Mouse (Mus musculus) forebrain, embryonic 15.5 days (tissue): Measurements from ENCODE around the gene Tom1l1. TPM values are rescaled to one million over a fixed set of nuclear protein-coding genes. Genes with fewer than 3 reads are reported as not detected.

ENCODE experiments used
- ATAC-seq: fragments of 200-750 bp; cut with Nextera tagmentation; replicated peaks from 2 replicates; pipeline ENCODE4 v1.8.0; 2017; ENCODE audit warnings: mild to moderate bottlenecking, moderate TSS enrichment, moderate library complexity
- H3K27ac ChIP-seq: fragments of 300-500 bp; sonication (generic); replicated peaks from 2 replicates; pipeline ENCODE4 v1.5.1; 2015; ENCODE audit warnings: mild to moderate bottlenecking, inconsistent platforms
- H3K27me3 ChIP-seq: fragments of 300-500 bp; sonication (generic); 2 replicates; pipeline ENCODE4 v1.6.1; 2015; ENCODE audit warnings: inconsistent platforms
- H3K36me3 ChIP-seq: fragments of 300-500 bp; sonication (generic); 2 replicates; pipeline ENCODE4 v1.6.1; 2015; ENCODE audit warnings: mild to moderate bottlenecking, inconsistent platforms
- H3K4me1 ChIP-seq: fragments of 300-500 bp; sonication (generic); 2 replicates; pipeline ENCODE4 v1.6.1; 2015; ENCODE audit warnings: inconsistent platforms
- H3K4me2 ChIP-seq: fragments of 300-500 bp; sonication (generic); replicated peaks from 2 replicates; pipeline ENCODE4 v1.6.1; 2015; ENCODE audit warnings: mild to moderate bottlenecking, inconsistent platforms
- H3K4me3 ChIP-seq: fragments of 300-500 bp; sonication (generic); 2 replicates; pipeline ENCODE4 v1.5.1; 2015; ENCODE audit warnings: mild to moderate bottlenecking, inconsistent platforms
- H3K9ac ChIP-seq: fragments of 300-500 bp; sonication (generic); replicated peaks from 2 replicates; pipeline ENCODE4 v1.6.1; 2015; ENCODE audit warnings: mild to moderate bottlenecking, inconsistent platforms
- H3K9me3 ChIP-seq: fragments of 300-500 bp; sonication (generic); 2 replicates; pipeline ENCODE4 v1.6.1; 2016; ENCODE audit warnings: inconsistent platforms
- WGBS: fragments of 180-500 bp; shearing (Covaris S2); methylation state at CpG from one replicate; pipeline ENCODE4 v1.1.7; 2015; ENCODE audit warnings: mixed read lengths; 5-methylcytosine and 5-hydroxymethylcytosine counted together
- polyA plus RNA-seq: library from polyadenylated mRNA; unstranded; fragments of >200 nt; fragmentation: Nextera tagmentation; extraction: Ambion mirVana; gene quantifications from 2 replicates; pipeline ENCODE4 v1.2.1, GENCODE M21; 2015

The Tom1l1 gene
- polyA plus RNA-seq, 1 experiment from 2014 or later, result 12.7 TPM

GRCm38 (mm10) chr11:90665161-90665560 is 23.0 kb downstream of the Tom1l1 start:
- 7% methylated on average over 6 of the region's 6 CpGs for WGBS
- Histone ChIP-seq H3K36me3 (no peaks in the 10 kb centered on the region), H3K27me3 (no peaks in the 10 kb centered on the region), H3K4me3 (no peak overlapping the region), H3K9ac (no peak overlapping the region), H3K4me1 (peaks cover 22% of the 10 kb centered on the region), H3K9me3 (no peaks in the 10 kb centered on the region), H3K4me2 (no peak overlapping the region), H3K27ac (0 out of 2 replicates have a peak overlapping the region, but pooled peaks have one; percentile 1)
- ATAC-seq, result peak; percentile 83

GRCm38 (mm10) chr11:90664345-90664986 is 23.7 kb downstream of the Tom1l1 start:
- 0 out of 2 replicates have a peak, but pooled peaks have one; percentile 19 for ATAC-seq
- Histone ChIP-seq H3K27me3 (no peaks in the 10 kb centered on the region), H3K27ac (peak overlapping the region; percentile 1), H3K4me2 (no peak overlapping the region), H3K4me3 (no peak overlapping the region), H3K9ac (no peak overlapping the region), H3K36me3 (no peaks in the 10 kb centered on the region), H3K4me1 (peaks cover 22% of the 10 kb centered on the region), H3K9me3 (no peaks in the 10 kb centered on the region)
- 25% methylated on average over 8 of the region's 8 CpGs for WGBS

GRCm38 (mm10) chr11:90663618-90664297 is 24.4 kb downstream of the Tom1l1 start:
- H3K4me3 ChIP-seq, result no peak overlapping the region
- H3K4me1 ChIP-seq, result peaks cover 22% of the 10 kb centered on the region
- no peak overlapping the region for H3K9ac ChIP-seq
- H3K9me3 ChIP-seq, result no peaks in the 10 kb centered on the region
- no peaks in the 10 kb centered on the region for H3K27me3 ChIP-seq
- 5% methylated on average over 5 of the region's 5 CpGs for WGBS
- no peak overlapping the region for H3K4me2 ChIP-seq
- no peaks in the 10 kb centered on the region for H3K36me3 ChIP-seq
- peak; percentile 35; the same call in 1 of the 2 replicates for ATAC-seq
- peak overlapping the region; percentile 1; the same call in 1 of the 2 replicates for H3K27ac ChIP-seq

GRCm38 (mm10) chr11:90663052-90663451 is 25.1 kb downstream of the Tom1l1 start:
- Histone ChIP-seq H3K4me2 (no peak overlapping the region), H3K9ac (no peak overlapping the region), H3K4me1 (peaks cover 22% of the 10 kb centered on the region), H3K27me3 (no peaks in the 10 kb centered on the region), H3K36me3 (no peaks in the 10 kb centered on the region), H3K4me3 (no peak overlapping the region), H3K27ac (no peak overlapping the region), H3K9me3 (no peaks in the 10 kb centered on the region)
- ATAC-seq, result 0 out of 2 replicates have a peak, but pooled peaks have one; percentile 11
- 79% methylated on average over 3 of the region's 3 CpGs for WGBS

GRCm38 (mm10) chr11:90660662-90661061 is 27.5 kb downstream of the Tom1l1 start:
- 85% methylated on average over 4 of the region's 4 CpGs for WGBS
- H3K4me3 ChIP-seq, result no peak overlapping the region
- no peak overlapping the region for H3K4me2 ChIP-seq
- H3K36me3 ChIP-seq, result peaks cover 5% of the 10 kb centered on the region; the same call in 1 of the 2 replicates
- H3K27ac ChIP-seq, result no peak overlapping the region
- peaks cover 22% of the 10 kb centered on the region for H3K4me1 ChIP-seq
- no peak for ATAC-seq
- H3K9ac ChIP-seq, result no peak overlapping the region
- H3K27me3 ChIP-seq, result no peaks in the 10 kb centered on the region
- no peaks in the 10 kb centered on the region for H3K9me3 ChIP-seq

- peaks cover 9% of the 10 kb centered on the region; the same call in 1 of the 2 replicates for H3K36me3 ChIP-seq
- H3K4me2 ChIP-seq, result no peak overlapping the region
- H3K9ac ChIP-seq, result no peak overlapping the region
- H3K27me3 ChIP-seq, result no peaks in the 10 kb centered on the region
- H3K4me3 ChIP-seq, result no peak overlapping the region
- no peaks in the 10 kb centered on the region for H3K9me3 ChIP-seq
- no peak overlapping the region for H3K27ac ChIP-seq
- WGBS, result 92% methylated on average over 12 of the region's 12 CpGs
- ATAC-seq, result no peak
- H3K4me1 ChIP-seq, result no peaks in the 10 kb centered on the region
Measured at GRCm38 (mm10) chr11:90657527-90657926, 30.6 kb downstream of the Tom1l1 start.

- Histone ChIP-seq H3K4me2 (no peak overlapping the region), H3K4me1 (no peaks in the 10 kb centered on the region), H3K36me3 (peaks cover 24% of the 10 kb centered on the region), H3K27me3 (no peaks in the 10 kb centered on the region), H3K9ac (no peak overlapping the region), H3K9me3 (no peaks in the 10 kb centered on the region), H3K27ac (no peak overlapping the region), H3K4me3 (no peak overlapping the region)
- WGBS, result 93% methylated on average over 4 of the region's 4 CpGs
- no peak for ATAC-seq
Measured at GRCm38 (mm10) chr11:90652603-90653002, 35.6 kb downstream of the Tom1l1 start.

GRCm38 (mm10) chr11:90650231-90650885 is 37.8 kb downstream of the Tom1l1 start:
- no peak overlapping the region for H3K27ac ChIP-seq
- no peak for ATAC-seq

GRCm38 (mm10) chr11:90649777-90650176 is 38.4 kb downstream of the Tom1l1 start:
- 83% methylated on average over 6 of the region's 6 CpGs for WGBS
- Histone ChIP-seq H3K9me3 (no peaks in the 10 kb centered on the region), H3K4me1 (no peaks in the 10 kb centered on the region), H3K27ac (no peak overlapping the region), H3K27me3 (no peaks in the 10 kb centered on the region), H3K4me2 (no peak overlapping the region), H3K36me3 (peaks cover 37% of the 10 kb centered on the region), H3K4me3 (no peak overlapping the region), H3K9ac (no peak overlapping the region)
- ATAC-seq, result no peak

More at GRCm38 (mm10) chr11:90650231-90650885, 37.8 kb downstream of the Tom1l1 start:
- H3K27me3 ChIP-seq, result no peaks in the 10 kb centered on the region
- no peak overlapping the region for H3K4me3 ChIP-seq
- peaks cover 35% of the 10 kb centered on the region for H3K36me3 ChIP-seq
- H3K4me2 ChIP-seq, result no peak overlapping the region
- H3K9me3 ChIP-seq, result no peaks in the 10 kb centered on the region
- WGBS, result 81% methylated on average over 9 of the region's 9 CpGs
- H3K4me1 ChIP-seq, result no peaks in the 10 kb centered on the region
- H3K9ac ChIP-seq, result no peak overlapping the region

GRCm38 (mm10) chr11:90638312-90638830 is 49.8 kb downstream of the Tom1l1 start:
- under 1% methylated on average over 54 of the region's 54 CpGs for WGBS
- H3K4me3 ChIP-seq, result peak overlapping the region; percentile 89
- peaks cover 26% of the 10 kb centered on the region for H3K4me1 ChIP-seq
- H3K27ac ChIP-seq, result peak overlapping the region; percentile 92
- peak overlapping the region; percentile 50 for H3K4me2 ChIP-seq
- H3K36me3 ChIP-seq, result peaks cover 14% of the 10 kb centered on the region
- peak overlapping the region; percentile 98 for H3K9ac ChIP-seq
- no peaks in the 10 kb centered on the region for H3K27me3 ChIP-seq
- no peaks in the 10 kb centered on the region for H3K9me3 ChIP-seq
- peak; percentile 32 for ATAC-seq

GRCm38 (mm10) chr11:90637440-90638311 is 50.5 kb downstream of the Tom1l1 start, which contains the start of the genes Stxbp4 and Cox11:
Gene Stxbp4 (minus strand): TSS chr11:90638084.
Gene Cox11 (plus strand): TSS chr11:90638173.
- Histone ChIP-seq H3K27ac (peak within 1 kb of the TSS; percentile 92), H3K4me3 (peak within 1 kb of the TSS; percentile 89), H3K9me3 (no peaks in the 10 kb centered on the region), H3K9ac (peak within 1 kb of the TSS; percentile 98), H3K36me3 (peaks cover 14% of the 10 kb centered on the region), H3K27me3 (no peaks in the 10 kb centered on the region), H3K4me1 (peaks cover 26% of the 10 kb centered on the region), H3K4me2 (peak within 1 kb of the TSS; percentile 50)
- WGBS, result under 1% methylated on average over 48 of the region's 48 CpGs
- peak; percentile 96 for ATAC-seq
